Mouse (Mus musculus) hindbrain, embryonic 11.5 days (tissue): ENCODE measurements around the gene Syngr4. TPM values are rescaled to one million over a fixed set of nuclear protein-coding genes. Genes with fewer than 3 reads are reported as not detected.
A peak's percentile ranks its signal among the peaks of the same experiment; 100 is the strongest.
"Not testable (repeated sequence)": the region's sequence is repeated elsewhere in the genome, so short reads cannot be mapped to it uniquely, and the experiment has no call there.

Source experiments
- ATAC-seq: fragments of 200-750 bp; cut with Nextera tagmentation; 2 replicates; pipeline ENCODE4 v1.8.0; 2017; ENCODE audit warnings: mild to moderate bottlenecking, moderate TSS enrichment, moderate library complexity; ENCODE audit not compliant: low FRiP score
- DNase-seq: peaks from one replicate; pipeline ENCODE4 v3.0.0-alpha.2; 2015; ENCODE audit warnings: low spot score
- H3K27ac ChIP-seq: fragments of 300-500 bp; sonication (generic); 2 replicates; pipeline ENCODE4 v1.5.1; 2014; ENCODE audit warnings: mild to moderate bottlenecking, low read depth, low read length
- H3K27me3 ChIP-seq: fragments of 300-500 bp; sonication (generic); 2 replicates; pipeline ENCODE4 v1.6.1; 2014; ENCODE audit warnings: mild to moderate bottlenecking, low read length, moderate library complexity, mixed read lengths; ENCODE audit not compliant: control insufficient read depth, insufficient read depth
- H3K36me3 ChIP-seq: fragments of 300-500 bp; sonication (generic); 2 replicates; pipeline ENCODE4 v1.6.1; 2014; ENCODE audit warnings: mild to moderate bottlenecking, low read length, moderate library complexity, mixed read lengths; ENCODE audit not compliant: control insufficient read depth, insufficient read depth
- H3K4me1 ChIP-seq: fragments of 300-500 bp; sonication (generic); replicated peaks from 2 replicates; pipeline ENCODE4 v1.6.1; 2014; ENCODE audit warnings: low read length, mixed read lengths; ENCODE audit not compliant: control insufficient read depth, insufficient read depth
- H3K4me2 ChIP-seq: fragments of 300-500 bp; sonication (generic); replicated peaks from 2 replicates; pipeline ENCODE4 v1.6.1; 2014; ENCODE audit warnings: mild to moderate bottlenecking, low read depth, low read length
- H3K4me3 ChIP-seq: fragments of 300-500 bp; sonication (generic); 2 replicates; pipeline ENCODE4 v1.5.1; 2014; ENCODE audit warnings: low read depth, low read length
- H3K9ac ChIP-seq: fragments of 300-500 bp; sonication (generic); 2 replicates; pipeline ENCODE4 v1.6.1; 2014; ENCODE audit warnings: low read depth, low read length
- H3K9me3 ChIP-seq: fragments of 300-500 bp; sonication (generic); 2 replicates; pipeline ENCODE4 v1.6.1; 2016; ENCODE audit warnings: low read length; ENCODE audit not compliant: control insufficient read depth
- WGBS: fragments of 180-500 bp; shearing (Covaris S2); extraction: QIAGEN DNeasy Blood & Tissue Kit; methylation state at CpG from one replicate; pipeline ENCODE4 v1.1.7; 2014; 5-methylcytosine and 5-hydroxymethylcytosine counted together
- polyA plus RNA-seq: library from polyadenylated mRNA; unstranded; fragments of >200 nt; fragmentation: Nextera tagmentation; extraction: Ambion mirVana; gene quantifications from 2 replicates; pipeline ENCODE4 v1.2.1, GENCODE M21; 2014

Gene Syngr4
- polyA plus RNA-seq, 1 experiment from 2014 or later = 0.99 TPM

DNA sequence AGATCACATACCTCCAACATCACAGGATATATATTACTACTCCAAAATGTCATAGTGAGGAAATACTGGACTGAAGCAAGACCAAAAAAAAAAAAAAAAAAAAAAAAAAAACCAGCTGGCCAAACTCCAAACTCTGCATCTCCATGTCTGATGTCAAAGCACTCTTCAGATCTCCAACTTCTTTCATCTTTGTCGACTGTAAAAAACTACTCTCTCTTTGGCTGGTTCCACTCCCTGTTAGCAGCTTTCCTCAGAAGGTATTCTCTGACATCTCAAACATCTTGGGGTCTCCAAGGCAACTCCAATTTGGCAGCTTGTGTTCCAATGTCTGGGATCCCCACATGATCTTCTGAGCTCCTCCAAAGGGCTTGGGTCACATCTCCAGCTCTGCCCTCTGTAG, 18.2 kb downstream of the Syngr4 start, which contains the start of gene Grin2d:
Grin2d (minus strand) TSS at position 101 of the 400 bp plus-strand sequence.
- H3K36me3 ChIP-seq = peaks cover 18% of the 10 kb centered on the region

DNA sequence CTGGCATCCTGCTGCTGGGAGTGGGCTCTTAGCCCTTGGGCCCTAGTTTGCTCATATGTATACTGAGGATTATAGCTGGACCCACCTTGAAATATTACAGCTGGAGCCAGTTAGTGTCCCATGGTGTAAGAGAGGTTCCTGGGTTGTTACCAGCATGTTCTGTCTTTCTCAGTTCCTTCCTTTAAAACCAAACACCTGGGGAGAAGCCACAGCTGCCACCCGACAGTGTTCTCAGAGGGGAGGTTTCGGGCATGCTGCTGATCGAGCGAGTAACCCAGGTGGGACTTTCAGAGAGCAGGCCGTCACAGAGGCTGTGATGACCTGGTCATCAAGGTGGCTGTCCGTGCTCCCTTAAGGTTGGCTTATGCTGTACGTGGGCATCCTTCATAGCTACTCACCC, 19.6 kb downstream of the Syngr4 start:
- ATAC-seq (no peak), DNase-seq (no peak)
- H3K4me2 ChIP-seq = no peak overlapping the region
- no peaks in the 10 kb centered on the region for H3K27me3 ChIP-seq
- H3K9me3 ChIP-seq = no peaks in the 10 kb centered on the region
- H3K4me3 ChIP-seq = no peak overlapping the region
- WGBS = 95% methylated on average over 7 of the region's 7 CpGs
- H3K36me3 ChIP-seq = peaks cover 13% of the 10 kb centered on the region; the same call in 1 of the 2 replicates
- H3K4me1 ChIP-seq = no peaks in the 10 kb centered on the region
- H3K27ac ChIP-seq = no peak overlapping the region
- H3K9ac ChIP-seq = no peak overlapping the region

More for the DNA sequence above, 18.2 kb downstream of the Syngr4 start, which contains the start of gene Grin2d:
- not testable (repeated sequence) for DNase-seq, H3K27me3 ChIP-seq, ATAC-seq, H3K9me3 ChIP-seq, H3K4me3 ChIP-seq, H3K27ac ChIP-seq, H3K4me2 ChIP-seq, H3K9ac ChIP-seq, H3K4me1 ChIP-seq
- 100% methylated on average over 1 of the region's 1 CpGs for WGBS

DNA sequence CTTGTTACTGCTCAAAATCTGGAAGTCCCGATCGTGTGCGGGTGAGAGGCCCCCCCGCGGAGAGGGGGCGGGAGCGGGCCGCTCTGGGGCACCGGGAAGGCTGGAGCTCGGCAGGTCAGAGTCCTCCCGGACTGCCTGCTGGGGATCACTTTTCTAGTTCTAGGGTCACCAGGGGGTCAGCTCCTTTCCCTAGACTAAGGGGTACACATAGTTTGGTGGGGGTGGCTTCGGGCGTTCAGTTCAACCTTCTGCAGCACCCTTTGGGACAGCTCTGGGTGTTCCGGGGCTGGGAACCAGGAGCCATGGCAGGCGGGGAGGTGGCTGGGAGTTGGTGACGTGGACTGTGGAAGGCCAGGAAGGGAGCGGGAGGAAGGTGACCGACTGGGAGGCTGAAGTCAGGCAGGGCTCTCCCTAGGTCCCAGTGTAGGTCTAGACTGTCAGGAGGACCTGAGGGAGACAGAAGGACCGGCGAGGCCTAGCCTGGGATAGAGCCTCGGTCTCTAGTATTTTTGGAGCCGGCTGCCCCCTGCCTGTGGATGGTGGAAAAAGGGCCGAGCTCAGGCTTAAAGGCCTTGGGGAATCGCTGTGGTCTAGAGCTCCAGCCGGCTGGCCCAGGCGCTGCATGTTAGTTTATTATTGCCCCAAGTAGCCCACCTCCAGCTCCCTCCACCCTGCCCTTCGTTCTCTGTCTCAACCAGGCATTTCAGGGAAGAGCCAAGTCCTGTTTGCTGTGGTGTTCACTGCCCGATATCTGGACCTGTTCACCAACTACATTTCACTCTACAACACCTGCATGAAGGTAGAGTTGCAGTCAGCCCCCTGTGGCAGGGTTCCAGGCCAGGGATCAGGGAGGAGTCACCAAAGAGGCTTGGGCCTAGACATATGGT, 23.2 kb downstream of the Syngr4 start:
- ATAC-seq (peak; percentile 50), DNase-seq (peak; percentile 73)
- peaks cover 5% of the 10 kb centered on the region; the same call in 1 of the 2 replicates for H3K36me3 ChIP-seq
- H3K4me2 ChIP-seq = peak overlapping the region; percentile 79
- H3K27me3 ChIP-seq = peaks cover 24% of the 10 kb centered on the region
- no peaks in the 10 kb centered on the region for H3K9me3 ChIP-seq
- H3K9ac ChIP-seq = peak overlapping the region; percentile 93
- peak overlapping the region; percentile 65 for H3K27ac ChIP-seq
- peaks cover 12% of the 10 kb centered on the region for H3K4me1 ChIP-seq
- H3K4me3 ChIP-seq = peak overlapping the region; percentile 79
- whole genome bisulfite sequencing = 3% methylated on average over 28 of the region's 28 CpGs

DNA sequence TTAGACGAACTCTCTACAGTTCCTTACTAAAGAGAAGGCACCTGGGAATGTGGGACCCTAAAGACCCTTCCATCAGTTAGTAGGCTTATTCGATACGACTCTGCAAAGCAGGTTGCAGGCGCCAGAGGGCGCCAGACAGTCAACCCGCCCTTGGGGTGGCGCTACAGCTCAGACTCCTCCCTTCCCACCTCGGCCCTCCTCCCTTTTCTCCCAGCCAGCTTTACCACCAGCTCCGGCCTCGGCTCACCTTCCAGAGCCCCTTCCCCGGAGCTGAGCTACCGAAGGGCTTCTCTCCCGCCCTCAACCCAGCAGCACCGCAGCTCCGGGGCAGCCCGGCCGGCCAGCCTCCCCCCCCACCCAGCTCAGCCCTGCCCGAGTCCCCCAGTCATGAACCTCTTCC, 23.9 kb downstream of the Syngr4 start, which contains the start of gene Kdelr1:
Kdelr1 (plus strand) TSS at position 149 of the 400 bp plus-strand sequence.
- peak; percentile 76 for ATAC-seq
- H3K27ac ChIP-seq = peak within 1 kb of the TSS; percentile 65
- peak within 1 kb of the TSS; percentile 79 for H3K4me3 ChIP-seq
- peaks cover 15% of the 10 kb centered on the region for H3K4me1 ChIP-seq
- H3K9me3 ChIP-seq = no peaks in the 10 kb centered on the region
- H3K4me2 ChIP-seq = peak within 1 kb of the TSS; percentile 79
- peaks cover 5% of the 10 kb centered on the region; the same call in 1 of the 2 replicates for H3K36me3 ChIP-seq
- peak; percentile 96 for DNase-seq
- peak within 1 kb of the TSS; percentile 93 for H3K9ac ChIP-seq
- 1% methylated on average over 16 of the region's 18 CpGs for WGBS
- H3K27me3 ChIP-seq = peaks cover 29% of the 10 kb centered on the region

DNA sequence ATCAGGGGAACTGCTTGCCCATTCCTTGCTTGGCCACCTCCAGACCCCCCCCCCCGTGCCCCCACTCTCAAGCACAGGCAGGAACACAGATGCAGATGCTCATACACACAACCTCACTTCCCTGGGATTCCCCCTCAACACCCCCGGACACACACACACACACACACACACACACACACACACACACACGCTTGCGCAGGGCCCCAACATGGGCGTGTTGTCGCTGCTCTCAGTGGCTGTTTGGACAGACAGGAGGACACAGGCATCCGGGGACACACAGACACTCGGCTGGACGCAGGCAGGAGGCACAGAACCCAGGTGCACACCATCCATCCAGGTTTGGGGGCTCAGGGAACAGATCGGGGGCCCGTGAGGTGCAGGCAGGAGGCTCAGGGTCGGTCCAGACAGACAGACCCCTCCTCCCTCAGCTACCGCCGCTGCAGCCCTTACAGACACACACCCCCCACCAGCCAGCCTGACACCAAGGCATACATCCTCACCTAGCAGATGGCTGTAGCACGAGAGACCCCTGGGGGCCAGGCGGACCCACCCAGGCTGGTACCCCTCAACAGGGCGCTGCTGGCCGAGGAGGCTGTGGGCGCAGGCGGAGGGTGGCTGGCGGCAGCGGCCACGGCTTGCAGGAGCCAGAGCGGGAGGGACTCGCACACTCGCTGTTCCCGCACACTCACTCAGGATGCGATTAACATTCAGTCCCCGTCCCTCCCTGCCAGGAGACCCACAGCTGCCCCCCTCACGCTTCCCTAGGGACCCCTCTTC, 26.0 kb downstream of the Syngr4 start:
- no peaks in the 10 kb centered on the region for H3K36me3 ChIP-seq
- peak overlapping the region; percentile 28 for H3K4me3 ChIP-seq
- H3K27ac ChIP-seq = 0 out of 2 replicates have a peak overlapping the region, but pooled peaks have one; percentile 17
- H3K4me1 ChIP-seq = peaks cover 15% of the 10 kb centered on the region
- H3K27me3 ChIP-seq = peaks cover 39% of the 10 kb centered on the region
- DNase-seq (peak; percentile 48), ATAC-seq (no peak)
- peak overlapping the region; percentile 56 for H3K4me2 ChIP-seq
- WGBS = under 1% methylated on average over 26 of the region's 30 CpGs
- peak overlapping the region; percentile 45 for H3K9ac ChIP-seq
- no peaks in the 10 kb centered on the region for H3K9me3 ChIP-seq

DNA sequence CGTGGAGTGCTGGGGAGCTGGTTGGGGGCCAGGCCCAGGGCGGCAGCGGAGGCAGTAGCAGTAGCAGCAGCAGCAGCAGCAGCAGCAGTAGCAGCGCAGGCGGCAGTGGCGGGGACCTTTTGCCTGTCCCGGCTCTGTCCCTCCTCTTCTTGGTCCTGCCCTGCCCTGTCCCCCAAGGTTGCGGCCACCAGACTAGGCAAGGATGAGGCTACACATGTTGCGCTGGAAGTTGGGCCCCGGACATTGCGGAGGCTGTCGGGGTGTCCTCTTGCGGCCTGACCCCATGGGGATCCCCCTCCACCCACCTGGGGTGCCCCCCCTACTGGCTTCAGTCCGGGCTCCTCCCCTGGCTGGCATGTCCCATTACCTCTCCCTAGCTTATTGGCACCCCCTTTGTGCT, 26.7 kb downstream of the Syngr4 start:
- Histone ChIP-seq H3K4me1 (peaks cover 15% of the 10 kb centered on the region), H3K9ac (peak overlapping the region; percentile 50), H3K27me3 (peaks cover 39% of the 10 kb centered on the region), H3K27ac (no peak overlapping the region), H3K4me3 (peak overlapping the region; percentile 28), H3K9me3 (no peaks in the 10 kb centered on the region), H3K36me3 (no peaks in the 10 kb centered on the region), H3K4me2 (peak overlapping the region; percentile 56)
- ATAC-seq (no peak), DNase-seq (peak; percentile 27)
- WGBS = under 1% methylated on average over 13 of the region's 14 CpGs

DNA sequence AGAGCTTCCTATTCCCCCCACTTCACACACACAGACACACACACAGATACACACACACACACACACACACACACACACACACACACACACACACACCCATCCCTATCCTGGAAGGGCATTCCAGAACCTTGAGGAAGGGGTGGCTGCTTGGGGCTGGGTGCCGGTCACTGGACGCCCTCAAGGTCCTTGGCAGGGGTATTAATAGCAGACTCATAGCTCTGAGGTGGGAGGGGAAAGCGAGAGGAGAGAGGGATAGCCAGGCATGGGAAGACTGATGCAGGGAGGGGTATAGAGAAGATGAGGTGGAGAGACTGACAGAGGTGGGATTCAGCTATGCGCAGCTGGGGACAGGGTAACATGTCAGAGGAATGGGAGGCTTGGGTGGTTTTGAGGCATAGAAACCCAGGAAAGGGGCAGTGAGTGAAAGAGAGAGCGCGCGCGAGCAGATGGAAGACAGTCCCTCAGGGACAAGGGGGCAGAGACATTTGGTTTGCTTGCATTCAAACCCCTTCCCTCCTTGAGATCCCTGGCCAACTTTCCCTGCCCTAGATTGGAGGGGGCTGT, 27.3 kb downstream of the Syngr4 start:
- peaks cover 15% of the 10 kb centered on the region for H3K4me1 ChIP-seq
- DNase-seq (peak; percentile 42), ATAC-seq (no peak)
- peaks cover 39% of the 10 kb centered on the region for H3K27me3 ChIP-seq
- peak overlapping the region; percentile 28 for H3K4me3 ChIP-seq
- no peaks in the 10 kb centered on the region for H3K9me3 ChIP-seq
- H3K27ac ChIP-seq = no peak overlapping the region
- H3K36me3 ChIP-seq = no peaks in the 10 kb centered on the region
- H3K9ac ChIP-seq = peak overlapping the region; percentile 50
- peak overlapping the region; percentile 56 for H3K4me2 ChIP-seq
- 14% methylated on average over 8 of the region's 8 CpGs for WGBS

DNA sequence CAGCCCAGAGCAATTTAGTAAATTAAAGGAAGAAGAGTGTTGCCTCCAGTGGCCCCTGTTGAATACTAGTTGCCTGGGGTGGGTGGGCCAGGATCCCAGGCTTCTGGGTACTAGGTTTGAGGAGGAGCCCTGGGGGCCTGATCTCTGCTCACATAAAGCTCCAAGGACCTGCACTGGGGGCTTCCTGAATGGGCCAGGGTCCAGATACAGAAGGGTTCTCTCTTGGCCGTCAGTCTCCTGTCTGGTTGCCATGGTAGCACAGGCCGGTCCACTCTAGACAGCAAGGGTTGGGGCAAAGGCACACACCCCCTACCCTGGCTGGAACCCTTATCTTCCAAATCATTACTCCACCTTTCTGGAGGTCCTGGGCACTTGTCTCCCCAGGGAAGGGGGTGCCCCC, 28.6 kb downstream of the Syngr4 start:
- ATAC-seq (peak; percentile 7; the same call in 1 of the 2 replicates), DNase-seq (peak; percentile 45)
- Histone ChIP-seq H3K36me3 (no peaks in the 10 kb centered on the region), H3K27ac (no peak overlapping the region), H3K4me3 (no peak overlapping the region), H3K9ac (0 out of 2 replicates have a peak overlapping the region, but pooled peaks have one; percentile 20), H3K4me1 (peaks cover 15% of the 10 kb centered on the region), H3K4me2 (peak overlapping the region; percentile 6; the same call in 1 of the 2 replicates), H3K9me3 (no peaks in the 10 kb centered on the region), H3K27me3 (peaks cover 39% of the 10 kb centered on the region)
- WGBS = 12% methylated on average over 2 of the region's 2 CpGs
